Mouse (Mus musculus) mature B cell (primary cell): ENCODE results near the gene Adamts15.

Experiments used
- in situ Hi-C: fragments of 300-500 bp; cut with MboI; formaldehyde crosslinking; loops from 2 replicates; pipeline ENCODE4 v1.14.3; 2019

The Adamts15 gene

GRCm38 (mm10) chr9:30921261-30922103, 770 bp downstream of the Adamts15 start:
- in situ Hi-C loops, result no loop called here

GRCm38 (mm10) chr9:30920736-30921135, 1.5 kb downstream of the Adamts15 start:
- in situ Hi-C loops, result no loop called here

- in situ Hi-C loops, result no loop called here
Measured at GRCm38 (mm10) chr9:30919686-30920085, 2.6 kb downstream of the Adamts15 start.

GRCm38 (mm10) chr9:30918466-30919356, 3.5 kb downstream of the Adamts15 start:
- in situ Hi-C loops, result no loop called here

GRCm38 (mm10) chr9:30916266-30916968, 5.8 kb downstream of the Adamts15 start:
- in situ Hi-C loops, result no loop called here

GRCm38 (mm10) chr9:30914241-30914640, 8.0 kb downstream of the Adamts15 start:
- in situ Hi-C loops, result no loop called here

GRCm38 (mm10) chr9:30913429-30913828, 8.8 kb downstream of the Adamts15 start:
- in situ Hi-C loops, result no loop called here

GRCm38 (mm10) chr9:30912161-30912560, 10.1 kb downstream of the Adamts15 start:
- in situ Hi-C loops, result no loop called here

GRCm38 (mm10) chr9:30910491-30910890, 11.8 kb downstream of the Adamts15 start:
- in situ Hi-C loops, result no loop called here

GRCm38 (mm10) chr9:30908973-30909372, 13.3 kb downstream of the Adamts15 start:
- in situ Hi-C loops, result no loop called here

- in situ Hi-C loops, result no loop called here
Measured at GRCm38 (mm10) chr9:30908296-30908690, 14.0 kb downstream of the Adamts15 start.

GRCm38 (mm10) chr9:30907677-30908295, 14.5 kb downstream of the Adamts15 start:
- in situ Hi-C loops, result no loop called here

- in situ Hi-C loops, result no loop called here
Measured at GRCm38 (mm10) chr9:30906426-30906825, 15.8 kb downstream of the Adamts15 start.

- in situ Hi-C loops, result no loop called here
Measured at GRCm38 (mm10) chr9:30905861-30906260, 16.4 kb downstream of the Adamts15 start.

- in situ Hi-C loops, result no loop called here
Measured at GRCm38 (mm10) chr9:30903266-30903665, 19.0 kb downstream of the Adamts15 start.

GRCm38 (mm10) chr9:30902641-30903040, 19.6 kb downstream of the Adamts15 start:
- in situ Hi-C loops, result no loop called here

GRCm38 (mm10) chr9:30902152-30902551, 20.1 kb downstream of the Adamts15 start:
- in situ Hi-C loops, result no loop called here

- in situ Hi-C loops, result no loop called here
Measured at GRCm38 (mm10) chr9:30897169-30897568, 25.1 kb downstream of the Adamts15 start.

GRCm38 (mm10) chr9:30896752-30897151, 25.5 kb downstream of the Adamts15 start:
- in situ Hi-C loops, result no loop called here

GRCm38 (mm10) chr9:30895618-30896017, 26.6 kb downstream of the Adamts15 start:
- in situ Hi-C loops, result no loop called here

- in situ Hi-C loops, result no loop called here
Measured at GRCm38 (mm10) chr9:30886276-30886675, 36.0 kb downstream of the Adamts15 start.

GRCm38 (mm10) chr9:30880553-30880952, 41.7 kb downstream of the Adamts15 start:
- in situ Hi-C loops, result no loop called here
